Mouse (Mus musculus): Measurements from ENCODE around the gene Sh3bp5l. TPM values are rescaled to one million over a fixed set of nuclear protein-coding genes. Genes with fewer than 3 reads are reported as not detected.
A peak's percentile ranks its signal among the peaks of the same experiment; 100 is the strongest.
"Not testable (repeated sequence)": the region's sequence is repeated elsewhere in the genome, so short reads cannot be mapped to it uniquely, and the experiment has no call there.

The Sh3bp5l gene
- polyA plus RNA-seq, 1 experiment from 2014 or later = 19.5 TPM

GRCm38 (mm10) chr11:58301057-58301456 is 29.5 kb upstream of the Sh3bp5l start:
- Histone ChIP-seq H3K9me3 (ENCODE audit: control insufficient read depth, low read length) (no peaks in the 10 kb centered on the region), H3K4me3 (ENCODE audit: control insufficient read depth in 1 of 2, insufficient read depth in 1 of 2, low read depth in 1 of 2, low read length in 2 of 2) (peak overlapping the region; percentile 17 to 53; a peak in 3 of 4 replicates), H3K9ac (ENCODE audit: low read length) (no peak overlapping the region), H3K36me3 (ENCODE audit: control insufficient read depth, insufficient read depth, low read length) (no peaks in the 10 kb centered on the region), H3K27me3 (ENCODE audit: control insufficient read depth, insufficient read depth, low read length) (no peaks in the 10 kb centered on the region), H3K27ac (replicated peaks in 1 of 2; ENCODE audit: control insufficient read depth in 1 of 2, insufficient read depth in 1 of 2, low read depth in 2 of 2, low read length in 2 of 2) (no peak overlapping the region), H3K4me1 (ENCODE audit: control insufficient read depth in 2 of 2, insufficient read depth in 2 of 2, low read length in 2 of 2) (peaks cover 2 to 5% of the 10 kb centered on the region in 2 experiments; a peak in 3 of 4 replicates), H3K4me2 (ENCODE audit: low read length) (peak overlapping the region; percentile 67)
- 15% methylated on average over 13 of the region's 13 CpGs for WGBS
- ATAC-seq (ENCODE audit: insufficient number of reproducible peaks, insufficient read depth, low FRiP score, low read depth) = no peak

DNA sequence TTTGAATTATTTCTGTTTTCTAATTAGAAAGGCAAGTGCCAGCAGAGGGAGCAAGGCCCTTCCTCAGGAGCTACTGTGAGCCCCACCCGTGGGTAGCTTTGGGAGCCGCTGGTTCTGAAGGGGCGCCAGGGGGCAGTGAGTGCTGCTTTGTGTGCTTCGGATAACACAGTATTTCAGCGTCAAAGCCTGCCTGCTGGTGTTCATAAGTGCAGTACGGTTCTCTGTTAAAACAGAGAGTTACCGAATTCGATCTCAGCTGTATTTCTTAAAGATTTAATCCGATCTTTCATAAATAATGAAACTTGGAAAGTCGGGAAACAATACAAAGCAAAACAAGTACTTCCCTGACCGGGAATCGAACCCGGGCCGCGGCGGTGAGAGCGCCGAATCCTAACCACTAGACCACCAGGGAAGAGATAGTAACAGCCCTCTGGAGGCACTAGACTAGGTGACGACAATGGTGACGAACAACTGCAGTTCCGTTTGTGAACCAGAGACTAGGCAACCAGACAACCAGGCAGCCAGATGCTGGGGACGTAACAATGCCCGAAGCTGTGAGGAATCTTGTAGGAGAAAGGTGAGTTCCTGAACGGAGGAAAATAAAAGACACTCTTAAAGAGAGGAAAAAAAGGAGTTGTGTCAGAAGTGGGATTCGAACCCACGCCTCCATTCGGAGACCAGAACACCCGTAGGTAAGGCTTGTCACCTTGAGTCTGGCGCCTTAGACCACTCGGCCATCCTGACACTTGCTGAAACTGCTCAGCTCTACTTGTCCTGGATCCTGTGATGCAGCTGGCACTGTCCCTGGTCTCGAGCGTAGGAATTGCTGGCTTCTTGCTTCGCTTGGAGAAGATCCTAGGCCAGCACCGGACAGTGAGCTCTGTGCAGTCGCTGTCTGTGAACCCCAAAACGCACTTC is 28.4 kb upstream of the Sh3bp5l start:
- ATAC-seq (ENCODE audit: insufficient number of reproducible peaks, insufficient read depth, low FRiP score, low read depth) = peak; percentile 90
- H3K4me1 ChIP-seq (ENCODE audit: control insufficient read depth in 2 of 2, insufficient read depth in 2 of 2, low read length in 2 of 2) = peaks cover 4 to 8% of the 10 kb centered on the region in 2 experiments; a peak in 3 of 4 replicates
- peak overlapping the region; percentile 67 for H3K9ac ChIP-seq (ENCODE audit: low read length)
- H3K4me2 ChIP-seq (ENCODE audit: low read length) = peak overlapping the region; percentile 67
- peak overlapping the region; percentile 53 to 67 for H3K4me3 ChIP-seq (ENCODE audit: control insufficient read depth in 1 of 2, insufficient read depth in 1 of 2, low read depth in 1 of 2, low read length in 2 of 2)
- no peaks in the 10 kb centered on the region for H3K36me3 ChIP-seq (ENCODE audit: control insufficient read depth, insufficient read depth, low read length)
- no peaks in the 10 kb centered on the region for H3K27me3 ChIP-seq (ENCODE audit: control insufficient read depth, insufficient read depth, low read length)
- H3K9me3 ChIP-seq (ENCODE audit: control insufficient read depth, low read length) = no peaks in the 10 kb centered on the region
- under 1% methylated on average over 36 of the region's 36 CpGs for WGBS
- H3K27ac ChIP-seq (replicated peaks in 1 of 2; ENCODE audit: control insufficient read depth in 1 of 2, insufficient read depth in 1 of 2, low read depth in 2 of 2, low read length in 2 of 2) = peak overlapping the region; percentile 83 to 87

DNA sequence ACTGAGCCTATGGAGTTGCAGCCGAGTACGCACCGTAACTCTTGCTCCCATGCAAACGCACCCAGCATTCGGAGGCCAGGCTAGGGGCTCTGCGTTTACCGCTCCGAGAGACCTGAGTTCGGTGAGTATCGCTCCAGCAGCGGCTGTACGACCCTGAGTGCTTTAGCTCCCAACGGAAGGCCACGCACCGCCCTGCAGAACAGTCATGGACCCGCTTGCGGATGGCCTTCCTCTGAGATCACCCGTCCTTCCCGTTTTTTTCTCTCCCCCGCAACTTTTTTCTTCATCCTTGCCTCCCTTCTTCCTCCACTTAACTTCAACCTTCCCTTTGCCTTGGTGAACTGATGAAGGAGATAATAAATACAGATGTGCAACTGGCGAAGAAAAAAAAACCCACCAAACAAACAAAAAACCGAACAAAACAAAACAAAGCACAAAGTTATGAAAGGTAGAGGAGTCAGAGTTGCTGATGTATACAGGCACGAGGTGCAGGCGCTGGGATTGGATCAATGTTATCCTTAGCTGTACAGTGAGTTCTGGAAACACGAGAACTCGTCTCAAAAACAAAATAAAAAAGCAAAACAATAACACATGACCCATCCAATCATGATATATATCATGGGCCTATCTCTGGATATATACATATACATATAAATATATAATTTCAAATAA is 27.6 kb upstream of the Sh3bp5l start:
- ATAC-seq (ENCODE audit: insufficient number of reproducible peaks, insufficient read depth, low FRiP score, low read depth) = peak; percentile 36

DNA sequence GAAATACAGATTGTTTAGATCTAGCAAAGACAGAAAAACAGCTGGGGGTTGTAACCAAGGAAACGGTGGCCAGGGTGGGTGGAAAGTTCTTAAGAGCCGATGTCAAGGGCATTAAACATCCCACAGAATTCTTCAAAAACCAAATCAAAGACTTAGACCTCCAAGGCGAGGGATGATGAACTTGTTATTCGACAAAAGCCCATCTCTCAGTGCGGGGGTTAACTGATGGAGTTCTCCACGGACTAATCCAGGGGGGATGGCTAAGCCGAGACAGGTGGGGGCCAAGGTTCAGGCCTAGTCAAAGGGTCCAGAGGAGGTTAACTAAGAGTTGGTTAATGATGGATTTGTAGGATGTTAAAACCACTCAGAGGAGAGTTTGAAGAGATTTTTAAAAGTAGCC is 26.9 kb upstream of the Sh3bp5l start:
- 48% methylated on average over 7 of the region's 7 CpGs for WGBS
- Histone ChIP-seq H3K4me3 (ENCODE audit: control insufficient read depth in 1 of 2, insufficient read depth in 1 of 2, low read depth in 1 of 2, low read length in 2 of 2) (no peak overlapping the region; a peak in 1 of 4 replicates), H3K9me3 (ENCODE audit: control insufficient read depth, low read length) (no peaks in the 10 kb centered on the region)

More for the DNA sequence above, 27.6 kb upstream of the Sh3bp5l start:
- H3K27ac ChIP-seq (replicated peaks in 1 of 2; ENCODE audit: control insufficient read depth in 1 of 2, insufficient read depth in 1 of 2, low read depth in 2 of 2, low read length in 2 of 2) = peak overlapping the region; percentile 83 to 87
- H3K27me3 ChIP-seq (ENCODE audit: control insufficient read depth, insufficient read depth, low read length) = no peaks in the 10 kb centered on the region
- no peaks in the 10 kb centered on the region for H3K36me3 ChIP-seq (ENCODE audit: control insufficient read depth, insufficient read depth, low read length)
- peak overlapping the region; percentile 67 for H3K4me2 ChIP-seq (ENCODE audit: low read length)
- peaks cover 6 to 8% of the 10 kb centered on the region in 2 experiments; a peak in 3 of 4 replicates for H3K4me1 ChIP-seq (ENCODE audit: control insufficient read depth in 2 of 2, insufficient read depth in 2 of 2, low read length in 2 of 2)
- H3K4me3 ChIP-seq (ENCODE audit: control insufficient read depth in 1 of 2, insufficient read depth in 1 of 2, low read depth in 1 of 2, low read length in 2 of 2) = peak overlapping the region; percentile 53 to 67
- H3K9ac ChIP-seq (ENCODE audit: low read length) = peak overlapping the region; percentile 67
- 2% methylated on average over 26 of the region's 26 CpGs for WGBS
- H3K9me3 ChIP-seq (ENCODE audit: control insufficient read depth, low read length) = no peaks in the 10 kb centered on the region

DNA sequence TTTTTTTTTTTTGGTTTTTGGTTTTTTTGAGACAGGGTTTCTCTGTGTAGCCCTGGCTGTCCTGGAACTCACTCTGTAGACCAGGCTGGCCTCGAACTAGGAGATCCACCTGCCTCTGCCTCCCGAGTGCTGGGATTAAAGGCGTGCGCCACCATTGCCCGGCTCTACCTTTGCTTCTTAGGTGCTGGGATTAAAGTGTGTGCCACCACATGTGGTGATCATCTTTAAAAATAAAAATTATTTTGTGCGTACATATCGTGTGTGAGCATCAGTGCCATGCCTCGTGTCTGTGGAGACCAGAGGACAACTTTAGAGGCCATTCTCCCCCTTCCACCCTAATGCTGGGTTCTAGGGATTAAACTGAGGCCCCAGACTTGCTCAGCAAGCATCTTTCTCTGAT is 25.2 kb upstream of the Sh3bp5l start:
- H3K9ac ChIP-seq (ENCODE audit: low read length); H3K4me1 ChIP-seq (ENCODE audit: control insufficient read depth in 2 of 2, insufficient read depth in 2 of 2, low read length in 2 of 2); H3K27me3 ChIP-seq (ENCODE audit: control insufficient read depth, insufficient read depth, low read length); H3K36me3 ChIP-seq (ENCODE audit: control insufficient read depth, insufficient read depth, low read length); H3K9me3 ChIP-seq (ENCODE audit: control insufficient read depth, low read length); H3K27ac ChIP-seq (replicated peaks in 1 of 2; ENCODE audit: control insufficient read depth in 1 of 2, insufficient read depth in 1 of 2, low read depth in 2 of 2, low read length in 2 of 2); ATAC-seq (ENCODE audit: insufficient number of reproducible peaks, insufficient read depth, low FRiP score, low read depth); H3K4me3 ChIP-seq (ENCODE audit: control insufficient read depth in 1 of 2, insufficient read depth in 1 of 2, low read depth in 1 of 2, low read length in 2 of 2); H3K4me2 ChIP-seq (ENCODE audit: low read length): not testable (repeated sequence)
- WGBS = 90% methylated on average over 8 of the region's 8 CpGs

More for the DNA sequence above, 26.9 kb upstream of the Sh3bp5l start:
- peak overlapping the region; percentile 67 for H3K4me2 ChIP-seq (ENCODE audit: low read length)
- peak overlapping the region; percentile 36 for H3K9ac ChIP-seq (ENCODE audit: low read length)
- no peak overlapping the region for H3K27ac ChIP-seq (replicated peaks in 1 of 2; ENCODE audit: control insufficient read depth in 1 of 2, insufficient read depth in 1 of 2, low read depth in 2 of 2, low read length in 2 of 2)
- no peaks in the 10 kb centered on the region for H3K36me3 ChIP-seq (ENCODE audit: control insufficient read depth, insufficient read depth, low read length)
- no peak for ATAC-seq (ENCODE audit: insufficient number of reproducible peaks, insufficient read depth, low FRiP score, low read depth)
- peaks cover 8 to 9% of the 10 kb centered on the region in 2 experiments for H3K4me1 ChIP-seq (ENCODE audit: control insufficient read depth in 2 of 2, insufficient read depth in 2 of 2, low read length in 2 of 2)
- H3K27me3 ChIP-seq (ENCODE audit: control insufficient read depth, insufficient read depth, low read length) = no peaks in the 10 kb centered on the region

DNA sequence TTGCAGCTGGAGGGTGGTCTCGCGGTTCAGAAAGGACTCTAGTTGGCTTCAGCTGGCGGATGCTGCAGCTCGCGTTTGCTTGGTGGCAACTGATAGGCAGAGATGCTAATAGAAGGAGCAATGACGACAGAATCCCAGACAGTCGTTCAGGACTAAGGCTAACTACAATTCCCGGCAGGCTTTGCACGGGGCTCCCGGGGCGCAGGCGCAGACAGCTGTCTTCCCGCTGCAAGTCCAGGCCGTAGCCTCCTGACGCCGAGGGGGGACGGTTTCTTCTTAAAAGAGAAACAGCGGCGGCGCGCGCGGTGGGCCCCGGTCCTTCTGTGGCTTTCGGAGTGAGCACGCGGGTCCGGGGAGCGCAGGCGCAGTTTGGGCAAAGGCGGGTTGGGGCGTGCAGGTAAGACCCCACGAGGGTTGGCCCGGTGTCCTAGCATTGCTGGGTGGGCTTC is 23.6 kb upstream of the Sh3bp5l start, which contains the start of gene Zfp692:
Gene Zfp692 (plus strand): TSS at position 210 of the 449 bp plus-strand sequence.
- peak within 1 kb of the TSS; percentile 95 for H3K4me2 ChIP-seq (ENCODE audit: low read length)

GRCm38 (mm10) chr11:58307411-58308080 is 23.0 kb upstream of the Sh3bp5l start:
- ATAC-seq (ENCODE audit: insufficient number of reproducible peaks, insufficient read depth, low FRiP score, low read depth) = peak; percentile 45; the same call in 1 of the 2 replicates
- Histone ChIP-seq H3K4me2 (ENCODE audit: low read length) (peak overlapping the region; percentile 95), H3K36me3 (ENCODE audit: control insufficient read depth, insufficient read depth, low read length) (0 out of 2 replicates have a peak, but pooled peaks cover 7% of the 10 kb centered on the region), H3K9me3 (ENCODE audit: control insufficient read depth, low read length) (no peaks in the 10 kb centered on the region), H3K9ac (ENCODE audit: low read length) (peak overlapping the region; percentile 75), H3K4me1 (ENCODE audit: control insufficient read depth in 2 of 2, insufficient read depth in 2 of 2, low read length in 2 of 2) (peaks cover 7 to 8% of the 10 kb centered on the region in 2 experiments), H3K4me3 (ENCODE audit: control insufficient read depth in 1 of 2, insufficient read depth in 1 of 2, low read depth in 1 of 2, low read length in 2 of 2) (peak overlapping the region; percentile 50 to 56), H3K27ac (replicated peaks in 1 of 2; ENCODE audit: control insufficient read depth in 1 of 2, insufficient read depth in 1 of 2, low read depth in 2 of 2, low read length in 2 of 2) (no peak overlapping the region; a peak in 1 of 4 replicates), H3K27me3 (ENCODE audit: control insufficient read depth, insufficient read depth, low read length) (no peaks in the 10 kb centered on the region)
- WGBS = under 1% methylated on average over 42 of the region's 42 CpGs

More for the DNA sequence above, 23.6 kb upstream of the Sh3bp5l start, which contains the start of gene Zfp692:
- H3K27ac ChIP-seq (replicated peaks in 1 of 2; ENCODE audit: control insufficient read depth in 1 of 2, insufficient read depth in 1 of 2, low read depth in 2 of 2, low read length in 2 of 2) = no peak within 1 kb of the TSS; a peak in 1 of 4 replicates
- H3K4me1 ChIP-seq (ENCODE audit: control insufficient read depth in 2 of 2, insufficient read depth in 2 of 2, low read length in 2 of 2) = peaks cover 7 to 8% of the 10 kb centered on the region in 2 experiments
- H3K4me3 ChIP-seq (ENCODE audit: control insufficient read depth in 1 of 2, insufficient read depth in 1 of 2, low read depth in 1 of 2, low read length in 2 of 2) = peak within 1 kb of the TSS; percentile 50 to 56
- H3K9me3 ChIP-seq (ENCODE audit: control insufficient read depth, low read length) = no peaks in the 10 kb centered on the region
- H3K27me3 ChIP-seq (ENCODE audit: control insufficient read depth, insufficient read depth, low read length) = no peaks in the 10 kb centered on the region
- under 1% methylated on average over 34 of the region's 34 CpGs for WGBS
- peak; percentile 44 for ATAC-seq (ENCODE audit: insufficient number of reproducible peaks, insufficient read depth, low FRiP score, low read depth)
- H3K36me3 ChIP-seq (ENCODE audit: control insufficient read depth, insufficient read depth, low read length) = 0 out of 2 replicates have a peak, but pooled peaks cover 7% of the 10 kb centered on the region
- peak within 1 kb of the TSS; percentile 75 for H3K9ac ChIP-seq (ENCODE audit: low read length)

Data from heart, embryonic 14.5 days (tissue).